Mouse (Mus musculus): ENCODE results near the gene Tmem270. TPM values are rescaled to one million over a fixed set of nuclear protein-coding genes. Genes with fewer than 3 reads are reported as not detected.

Gene Tmem270
- total and polyA plus RNA-seq, 3 experiments, result not detected

DNA sequence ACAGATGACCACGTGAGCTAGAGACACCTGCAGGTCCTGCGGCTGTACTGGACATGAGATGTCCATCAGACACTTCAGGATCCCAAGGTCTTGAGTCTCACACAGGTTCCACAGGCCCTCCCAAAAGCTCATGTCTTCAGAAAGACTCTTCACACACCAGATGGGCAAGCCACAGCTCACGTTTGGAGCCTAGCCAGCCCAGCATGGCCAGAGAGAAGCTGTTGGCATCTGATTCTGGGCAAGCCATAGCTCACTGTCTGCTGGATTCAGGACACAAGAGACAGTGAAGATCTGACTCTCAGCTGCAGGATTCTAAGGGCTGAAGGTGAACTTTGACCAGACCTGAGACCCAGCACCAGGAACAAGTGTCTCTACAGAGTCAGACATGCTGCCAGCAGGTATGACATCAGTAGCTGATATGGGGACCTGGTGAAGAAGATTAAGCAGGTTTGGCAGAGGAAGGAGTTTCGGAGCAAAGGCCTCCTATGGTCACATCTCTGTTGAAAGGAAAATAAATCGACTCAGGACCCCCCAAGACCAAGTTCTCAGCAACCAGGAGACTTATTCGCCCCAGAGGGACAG lies 13.7 kb upstream of the Tmem270 start:
- no peak overlapping the region for H3K4me3 ChIP-seq (ENCODE audit: control insufficient read depth in 1 of 2, insufficient read depth in 1 of 2, low read depth in 2 of 2, low read length in 2 of 2)
- peaks cover 0 to 34% of the 10 kb centered on the region in 2 experiments; a peak in 2 of 4 replicates for H3K36me3 ChIP-seq (ENCODE audit: control insufficient read depth in 1 of 2, insufficient read depth in 2 of 2, low read length in 2 of 2)
- H3K27ac ChIP-seq (ENCODE audit: control insufficient read depth, low read depth, low read length), result peak overlapping the region; percentile 50
- H3K4me1 ChIP-seq (ENCODE audit: control insufficient read depth in 1 of 2, insufficient read depth in 2 of 2, low read length in 2 of 2), result peaks cover 17 to 43% of the 10 kb centered on the region in 2 experiments
- no peaks in the 10 kb centered on the region for H3K79me2 ChIP-seq (ENCODE audit: control insufficient read depth, insufficient read depth, low read length, poor library complexity)
- DNase-seq (ENCODE audit: low read depth, low spot score), result peak; percentile 46
- H3K9ac ChIP-seq (ENCODE audit: control insufficient read depth, low read depth, low read length, poor library complexity, severe bottlenecking), result 0 out of 2 replicates have a peak overlapping the region, but pooled peaks have one; percentile 17
- H3K9me3 ChIP-seq (replicated peaks; ENCODE audit: insufficient read depth, low read length), result no peaks in the 10 kb centered on the region
- TF ChIP-seq ZKSCAN1 (IDR thresholded peaks at IDR 0.05; ENCODE audit: low read depth, low read length) (no peak), USF1 (IDR thresholded peaks at IDR 0.05; ENCODE audit: low read depth, low read length) (no peak), GATA1 (IDR thresholded peaks at IDR 0.05; ENCODE audit: low read depth, low read length) (peak; percentile 65), TAL1 (IDR thresholded peaks at IDR 0.05; ENCODE audit: low read length) (peak; percentile 37), HCFC1 (IDR thresholded peaks at IDR 0.05; ENCODE audit: low read depth, low read length) (no peak), EP300 (IDR thresholded peaks at IDR 0.05; ENCODE audit: low read depth in 1 of 2, low read length in 2 of 2) (peak; percentile 43 to 48; a peak in 2 of 4 replicates), POLR2AphosphoS5 (IDR thresholded peaks at IDR 0.05; ENCODE audit: borderline replicate concordance, low read depth, low read length) (no peak), TCF12 (IDR thresholded peaks at IDR 0.05; ENCODE audit: low read depth, low read length) (peak; percentile 73; the same call in 1 of the 2 replicates), ELF1 (IDR thresholded peaks at IDR 0.05; ENCODE audit: low read depth, low read length) (no peak), MYC (IDR thresholded peaks at IDR 0.05; ENCODE audit: low read depth, low read length) (no peak), MAX (IDR thresholded peaks at IDR 0.05; ENCODE audit: low read length) (no peak), ETS1 (IDR thresholded peaks at IDR 0.05; ENCODE audit: low read depth, low read length) (peak; percentile 59; the same call in 1 of the 2 replicates), BHLHE40 (IDR thresholded peaks at IDR 0.05; ENCODE audit: borderline replicate concordance, low read depth, low read length) (peak; percentile 85)
- H3K27me3 ChIP-seq (ENCODE audit: control insufficient read depth in 1 of 2, insufficient read depth in 2 of 2, low read length in 2 of 2), result no peaks in the 10 kb centered on the region

DNA sequence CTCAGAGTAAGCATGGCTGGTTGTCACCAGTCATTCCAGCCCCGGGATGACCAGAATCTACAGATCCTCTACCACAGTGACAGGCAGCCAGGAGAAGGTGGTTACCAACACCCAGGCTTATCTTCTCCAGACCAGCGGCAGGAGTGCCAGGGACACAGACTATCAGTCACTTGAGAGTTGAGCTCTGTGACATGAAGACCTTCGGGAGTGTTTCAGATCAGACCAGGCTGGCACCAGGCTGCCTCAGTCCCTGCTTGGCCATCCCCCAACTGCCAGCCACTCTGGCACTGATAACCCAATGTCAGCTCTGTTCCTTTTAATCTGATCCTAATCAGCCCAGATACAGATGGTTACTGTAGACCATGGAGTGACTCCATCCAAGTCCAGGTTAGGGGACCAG lies 12.6 kb upstream of the Tmem270 start:
- H3K36me3 ChIP-seq (ENCODE audit: control insufficient read depth in 1 of 2, insufficient read depth in 2 of 2, low read length in 2 of 2), result peaks cover 0 to 44% of the 10 kb centered on the region in 2 experiments; a peak in 2 of 4 replicates
- no peaks in the 10 kb centered on the region for H3K79me2 ChIP-seq (ENCODE audit: control insufficient read depth, insufficient read depth, low read length, poor library complexity)
- peak overlapping the region; percentile 24; the same call in 1 of the 2 replicates for H3K27ac ChIP-seq (ENCODE audit: control insufficient read depth, low read depth, low read length)
- peaks cover 20 to 54% of the 10 kb centered on the region in 2 experiments for H3K4me1 ChIP-seq (ENCODE audit: control insufficient read depth in 1 of 2, insufficient read depth in 2 of 2, low read length in 2 of 2)
- 0 out of 4 replicates have a peak overlapping the region, but pooled peaks of 1 of the 2 experiments have one; percentile 29 for H3K4me3 ChIP-seq (ENCODE audit: control insufficient read depth in 1 of 2, insufficient read depth in 1 of 2, low read depth in 2 of 2, low read length in 2 of 2)
- no peaks in the 10 kb centered on the region for H3K9me3 ChIP-seq (replicated peaks; ENCODE audit: insufficient read depth, low read length)
- H3K9ac ChIP-seq (ENCODE audit: control insufficient read depth, low read depth, low read length, poor library complexity, severe bottlenecking), result no peak overlapping the region
- peak; percentile 56 for DNase-seq (ENCODE audit: low read depth, low spot score)
- no peaks in the 10 kb centered on the region for H3K27me3 ChIP-seq (ENCODE audit: control insufficient read depth in 1 of 2, insufficient read depth in 2 of 2, low read length in 2 of 2)
- TF ChIP-seq SIN3A (IDR thresholded peaks at IDR 0.05; ENCODE audit: low read length), result peak; percentile 62; the same call in 1 of the 2 replicates
- TF ChIP-seq HCFC1 (IDR thresholded peaks at IDR 0.05; ENCODE audit: low read depth, low read length), result no peak
- TF ChIP-seq POLR2A (IDR thresholded peaks at IDR 0.05; ENCODE audit: control insufficient read depth in 1 of 2, insufficient read depth in 1 of 2, low read depth in 1 of 2, low read length in 2 of 2, poor library complexity in 1 of 2), result no peak
- peak; percentile 65; the same call in 1 of the 2 replicates for TF ChIP-seq MXI1 (IDR thresholded peaks at IDR 0.05; ENCODE audit: low read depth, low read length)
- TF ChIP-seq CHD2 (IDR thresholded peaks at IDR 0.05; ENCODE audit: low read length), result no peak
- peak; percentile 69 for TF ChIP-seq TAL1 (IDR thresholded peaks at IDR 0.05; ENCODE audit: low read length)
- no peak for TF ChIP-seq ZMIZ1 (IDR thresholded peaks at IDR 0.05; ENCODE audit: low read depth, low read length)
- TF ChIP-seq EP300 (IDR thresholded peaks at IDR 0.05; ENCODE audit: low read depth in 1 of 2, low read length in 2 of 2), result peak in 1 of 2 experiments; percentile 67; a peak in 2 of 4 replicates
- TF ChIP-seq MAX (IDR thresholded peaks at IDR 0.05; ENCODE audit: low read length), result no peak
- TF ChIP-seq MAZ (IDR thresholded peaks at IDR 0.05; ENCODE audit: low read depth, low read length), result no peak
- TF ChIP-seq ZKSCAN1 (IDR thresholded peaks at IDR 0.05; ENCODE audit: low read depth, low read length), result no peak
- TF ChIP-seq USF2 (IDR thresholded peaks at IDR 0.05; ENCODE audit: borderline replicate concordance in 1 of 2, insufficient read depth in 1 of 2, low read depth in 1 of 2, low read length in 2 of 2), result no peak
- TF ChIP-seq GABPA (IDR thresholded peaks at IDR 0.05; ENCODE audit: low read depth, low read length), result no peak
- TF ChIP-seq TBP (IDR thresholded peaks at IDR 0.05; ENCODE audit: low read depth, low read length), result no peak
- no peak for TF ChIP-seq RAD21 (IDR thresholded peaks at IDR 0.05; ENCODE audit: low read depth, low read length)
- TF ChIP-seq ETS1 (IDR thresholded peaks at IDR 0.05; ENCODE audit: low read depth, low read length), result peak; percentile 58; the same call in 1 of the 2 replicates
- no peak for TF ChIP-seq CTCF (IDR thresholded peaks at IDR 0.05 in 2 of 3, conservative IDR thresholded peaks at IDR 0.05 in 1 of 3; ENCODE audit: control insufficient read depth in 1 of 3, insufficient read depth in 1 of 3, low read depth in 2 of 3, low read length in 3 of 3, poor library complexity in 1 of 3, severe bottlenecking in 1 of 3)
- TF ChIP-seq ELF1 (IDR thresholded peaks at IDR 0.05; ENCODE audit: low read depth, low read length), result no peak
- TF ChIP-seq USF1 (IDR thresholded peaks at IDR 0.05; ENCODE audit: low read depth, low read length), result no peak
- TF ChIP-seq BHLHE40 (IDR thresholded peaks at IDR 0.05; ENCODE audit: borderline replicate concordance, low read depth, low read length), result no peak
- TF ChIP-seq TCF12 (IDR thresholded peaks at IDR 0.05; ENCODE audit: low read depth, low read length), result peak; percentile 74
- no peak for TF ChIP-seq POLR2AphosphoS5 (IDR thresholded peaks at IDR 0.05; ENCODE audit: borderline replicate concordance, low read depth, low read length)
- TF ChIP-seq SMC3 (IDR thresholded peaks at IDR 0.05; ENCODE audit: low read depth, low read length), result no peak
- TF ChIP-seq JUND (IDR thresholded peaks at IDR 0.05; ENCODE audit: low read depth, low read length), result no peak
- TF ChIP-seq MEF2A (IDR thresholded peaks at IDR 0.05; ENCODE audit: extremely low read depth, insufficient replicate concordance, low read depth, low read length, poor library complexity, severe bottlenecking), result no peak

Data from MEL (cell line).